Mouse (Mus musculus) heart, adult 18-20 months (tissue): ENCODE data around the gene Hist2h2be. TPM values are rescaled to one million over a fixed set of nuclear protein-coding genes. Genes with fewer than 3 reads are reported as not detected.
"Not testable (repeated sequence)": the region's sequence is repeated elsewhere in the genome, so short reads cannot be mapped to it uniquely, and the experiment has no call there.

ENCODE experiments used
- DNase-seq, 2 experiments: peaks; one replicate each; pipeline ENCODE4 v3.0.0; 2021 to 2022; ENCODE audit warnings: mixed read lengths in 1 of 2
- long read RNA-seq, 2 experiments: library from polyadenylated mRNA; stranded (forward); transcript quantifications; one replicate each; pipeline ENCODE4 v2.0.0; 2021
- total RNA-seq, 2 experiments: library from RNA; stranded (reverse); gene quantifications; 2 replicates each; pipeline ENCODE4 v1.2.3; 2021

Hist2h2be gene
- 1 to 10 TPM; 7.9 to 8.4 TPM for total RNA-seq
- long read RNA-seq, experiment 1, transcript Hist2h2be-201 (1 exons, 2,620 nt): major isoform, 8 of 8 reads
- long read RNA-seq, experiment 1, partial matches to known transcripts: 0 of 8 reads
- long read RNA-seq, experiment 1, other reads (novel, unspliced or antisense): 0 of 8 reads
- long read RNA-seq, experiment 2: 0 reads

DNA sequence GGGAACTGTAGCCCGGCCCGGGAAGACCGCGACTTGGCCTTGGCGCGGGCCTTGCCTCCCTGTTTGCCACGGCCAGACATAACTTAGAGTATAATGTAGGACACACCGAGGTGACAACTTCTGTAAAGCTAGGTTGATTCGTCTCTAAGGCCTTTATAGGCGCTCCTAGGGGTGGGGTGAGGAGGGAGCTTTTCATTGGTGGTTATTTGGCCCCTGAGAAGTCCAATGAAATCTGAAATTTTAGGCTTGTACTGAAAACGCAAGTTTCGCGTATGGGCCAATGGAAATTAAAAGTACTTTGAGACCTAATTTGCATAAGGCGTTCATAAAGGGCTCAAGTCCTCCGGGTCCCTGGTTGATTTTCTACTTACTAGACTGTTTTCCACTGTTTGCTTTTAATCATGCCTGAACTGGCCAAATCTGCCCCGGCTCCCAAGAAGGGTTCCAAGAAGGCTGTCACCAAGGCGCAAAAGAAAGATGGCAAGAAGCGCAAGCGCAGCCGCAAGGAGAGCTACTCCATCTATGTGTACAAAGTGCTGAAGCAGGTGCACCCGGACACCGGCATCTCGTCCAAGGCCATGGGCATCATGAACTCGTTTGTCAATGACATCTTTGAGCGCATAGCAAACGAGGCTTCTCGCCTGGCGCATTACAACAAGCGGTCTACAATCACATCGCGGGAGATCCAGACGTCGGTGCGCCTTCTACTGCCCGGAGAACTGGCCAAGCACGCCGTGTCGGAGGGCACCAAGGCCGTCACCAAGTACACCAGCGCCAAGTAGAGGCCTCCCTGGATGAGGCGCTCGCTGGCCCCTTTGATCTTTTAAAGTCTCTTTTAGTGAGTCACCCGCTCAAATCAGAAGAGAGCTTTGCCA is at the start of gene Hist2h2be, which contains the start of gene Hist2h2ac:
Hist2h2be (plus strand) TSS at position 355 of the 875 bp plus-strand sequence.
Hist2h2ac (minus strand) TSS at position 116 of the 875 bp plus-strand sequence.
- peak; percentile 94 to 96 for DNase-seq

- DNase-seq: no peak
These were observed 49.2 kb upstream of the Hist2h2be start for GRCm38 (mm10) chr3:96171583-96172196.

DNA sequence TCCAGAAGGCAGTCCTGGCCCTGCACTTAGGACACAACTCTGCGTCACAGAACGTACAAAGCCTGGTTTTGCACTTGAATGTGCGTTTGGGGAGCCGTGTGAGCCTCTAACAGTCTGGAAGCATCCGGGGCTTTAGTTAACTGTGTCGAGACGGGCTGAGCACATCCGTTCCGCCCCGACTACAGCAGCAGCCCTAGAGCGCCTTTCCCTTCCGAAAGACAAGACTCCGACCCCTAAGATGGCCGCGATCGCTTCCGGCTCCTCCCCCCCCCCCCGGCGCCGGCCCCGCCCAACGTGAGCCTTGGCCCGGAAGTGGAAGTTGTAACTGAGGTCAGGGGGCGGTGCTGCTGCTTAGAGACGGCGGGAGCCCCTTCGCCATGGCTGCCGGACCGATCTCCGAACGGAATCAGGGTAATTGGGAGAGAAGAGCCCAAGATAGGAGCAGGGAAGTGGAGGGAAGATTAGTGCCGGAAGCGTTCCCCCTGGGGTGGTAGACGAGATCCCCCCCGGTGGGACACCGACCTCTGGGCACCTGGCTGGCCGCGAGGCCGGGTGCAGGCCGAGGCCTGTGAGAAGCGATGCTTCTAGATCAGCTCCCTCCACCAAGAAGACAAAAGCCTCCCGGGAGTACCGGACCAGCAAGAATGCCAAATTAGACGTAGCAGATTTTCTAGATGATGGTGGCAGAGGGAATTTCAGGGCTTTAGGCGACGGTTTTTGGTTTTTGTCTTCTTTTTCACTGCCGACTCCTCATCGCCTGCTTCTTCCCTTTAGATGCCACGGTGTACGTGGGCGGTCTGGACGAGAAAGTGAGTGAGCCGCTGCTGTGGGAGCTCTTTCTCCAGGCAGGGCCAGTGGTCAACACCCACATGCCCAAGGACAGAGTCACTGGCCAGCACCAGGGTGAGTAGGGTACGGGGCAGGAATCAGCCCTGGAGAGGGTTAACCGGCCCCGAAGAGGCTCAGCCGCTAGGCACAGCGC is 48.4 kb upstream of the Hist2h2be start, which contains the start of gene Sf3b4:
Sf3b4 (plus strand) TSS at position 136 of the 982 bp plus-strand sequence.
- DNase-seq: peak; percentile 91 to 92

DNA sequence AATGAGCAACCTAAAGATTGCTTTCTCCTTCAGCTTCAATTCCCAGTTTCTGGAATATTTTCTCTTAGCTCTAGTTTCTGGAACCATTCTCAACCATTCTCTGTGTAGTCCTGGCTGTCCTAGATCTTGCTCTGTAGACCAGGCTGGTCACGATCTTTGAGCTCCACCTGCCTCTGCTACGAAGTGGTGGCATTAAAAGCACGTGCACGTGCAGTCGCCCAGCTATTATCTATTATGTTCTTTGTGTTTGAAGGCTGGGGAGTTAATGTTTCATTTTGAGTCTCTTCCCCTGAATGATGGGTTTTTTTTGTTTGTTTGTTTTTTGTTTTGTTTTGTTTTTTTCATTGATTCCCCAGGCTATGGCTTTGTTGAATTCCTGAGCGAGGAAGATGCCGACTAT is 47.7 kb upstream of the Hist2h2be start:
- no peak for DNase-seq

- not testable (repeated sequence) for DNase-seq
These were observed 46.9 kb upstream of the Hist2h2be start for GRCm38 (mm10) chr3:96174042-96174441.

GRCm38 (mm10) chr3:96175251-96175650 is 45.7 kb upstream of the Hist2h2be start:
- DNase-seq: no peak

GRCm38 (mm10) chr3:96178427-96178826 is 42.5 kb upstream of the Hist2h2be start:
- DNase-seq: no peak

DNA sequence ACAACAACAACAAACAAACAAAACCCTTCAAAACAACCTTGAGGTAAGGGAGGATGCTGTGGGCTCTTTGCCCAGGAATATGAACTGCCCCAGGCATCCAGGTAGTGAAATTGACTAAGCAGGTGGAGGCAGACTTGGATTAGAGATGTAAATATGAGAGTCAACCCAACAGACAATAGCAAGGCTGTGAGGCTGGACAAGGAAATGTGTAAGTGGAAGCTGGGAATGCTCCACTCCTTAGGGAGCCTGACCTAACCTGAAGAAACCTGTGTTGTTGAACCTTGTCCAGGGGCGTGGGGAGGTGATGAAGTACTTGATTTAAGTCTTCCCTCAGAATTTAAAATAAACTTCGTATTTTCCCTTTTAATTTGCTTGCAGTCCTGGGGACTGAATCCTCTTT is 42.0 kb upstream of the Hist2h2be start:
- DNase-seq: no peak

DNA sequence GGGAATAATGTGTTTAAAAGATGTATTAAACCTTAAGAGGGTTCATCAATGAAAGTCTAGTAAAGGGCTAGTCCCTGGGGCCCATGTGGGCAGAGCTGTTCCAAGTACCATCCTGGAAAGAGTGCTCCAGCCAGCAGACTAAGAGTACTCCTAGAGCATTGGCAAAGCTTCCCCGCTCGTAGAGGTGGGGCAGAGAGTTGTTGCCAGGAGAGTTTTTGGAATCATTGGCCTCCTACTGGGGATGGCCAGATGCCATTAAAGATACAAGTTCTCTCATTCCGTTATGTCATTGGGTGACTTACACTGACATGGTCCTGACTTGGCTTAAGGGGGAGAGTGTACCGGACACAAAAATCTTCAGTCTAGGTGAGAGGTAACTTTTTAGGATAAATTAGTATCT is 41.4 kb upstream of the Hist2h2be start:
- DNase-seq: peak; percentile 73 to 82

- DNase-seq: peak in 1 of 2 experiments; percentile 28
These were observed 40.0 kb upstream of the Hist2h2be start, which contains the start of gene Sv2a for GRCm38 (mm10) chr3:96180727-96181477. Gene Sv2a, plus strand, starts transcription at chr3:96181151.

DNA sequence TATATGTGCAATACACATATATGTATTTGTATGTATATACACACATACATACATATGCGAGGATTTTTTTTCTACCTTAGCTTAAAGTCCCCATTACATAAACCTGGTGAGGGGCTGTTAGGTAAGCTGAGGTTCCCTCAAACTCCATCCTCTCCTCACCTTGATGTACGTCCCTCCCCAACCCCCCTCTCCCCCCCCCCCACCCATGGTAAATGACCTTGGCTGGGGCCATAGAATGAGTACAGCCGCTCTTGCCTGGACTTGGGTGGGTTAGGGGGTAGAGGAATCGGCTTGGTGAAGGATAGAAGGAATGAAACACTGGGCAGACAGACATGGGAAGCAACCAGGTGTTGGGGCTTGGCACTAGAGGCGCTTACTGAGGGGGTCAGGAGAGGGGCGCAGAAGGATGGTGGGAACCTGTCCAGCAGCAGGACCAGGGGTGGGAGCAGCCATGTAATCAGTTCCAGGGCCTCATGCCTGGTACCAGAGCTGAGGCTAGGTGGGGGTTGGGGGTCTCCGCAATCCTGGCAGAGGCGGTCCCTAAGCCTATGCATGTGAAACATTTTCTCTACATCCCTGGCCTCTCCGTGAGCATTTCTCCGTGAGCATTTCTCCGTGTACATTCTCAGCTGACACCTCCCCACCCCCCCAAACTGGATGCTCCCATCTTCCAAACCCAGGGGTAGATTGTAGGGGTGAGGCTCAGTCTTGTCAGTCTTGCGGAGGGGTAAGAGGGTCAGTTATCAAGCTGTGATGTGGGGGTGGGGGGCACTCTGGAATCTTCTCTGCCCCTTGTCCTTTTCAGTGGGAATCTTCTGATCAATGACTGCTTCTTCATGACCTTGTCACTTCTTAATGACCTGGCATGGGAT is 39.2 kb upstream of the Hist2h2be start:
- DNase-seq: no peak

GRCm38 (mm10) chr3:96182382-96182776 is 38.5 kb upstream of the Hist2h2be start:
- DNase-seq: peak in 1 of 2 experiments; percentile 20

DNA sequence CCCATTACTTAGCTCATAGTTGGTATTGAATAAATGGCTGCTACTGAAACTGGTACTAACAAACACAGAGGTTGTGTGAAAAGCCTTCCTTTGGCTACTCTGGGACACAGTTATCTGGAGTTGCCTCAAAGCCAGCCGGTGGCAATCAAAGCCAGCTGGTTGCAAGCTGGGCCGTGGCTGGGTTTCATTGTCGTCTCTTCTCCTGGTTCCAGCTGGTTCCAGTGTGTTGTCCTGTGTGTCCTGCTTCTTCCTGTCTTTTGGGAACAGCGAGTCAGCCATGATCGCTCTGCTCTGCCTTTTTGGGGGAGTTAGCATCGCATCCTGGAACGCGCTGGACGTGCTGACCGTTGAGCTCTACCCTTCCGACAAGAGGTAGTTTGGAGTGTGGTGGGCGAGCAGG is 27.9 kb upstream of the Hist2h2be start:
- no peak for DNase-seq

DNA sequence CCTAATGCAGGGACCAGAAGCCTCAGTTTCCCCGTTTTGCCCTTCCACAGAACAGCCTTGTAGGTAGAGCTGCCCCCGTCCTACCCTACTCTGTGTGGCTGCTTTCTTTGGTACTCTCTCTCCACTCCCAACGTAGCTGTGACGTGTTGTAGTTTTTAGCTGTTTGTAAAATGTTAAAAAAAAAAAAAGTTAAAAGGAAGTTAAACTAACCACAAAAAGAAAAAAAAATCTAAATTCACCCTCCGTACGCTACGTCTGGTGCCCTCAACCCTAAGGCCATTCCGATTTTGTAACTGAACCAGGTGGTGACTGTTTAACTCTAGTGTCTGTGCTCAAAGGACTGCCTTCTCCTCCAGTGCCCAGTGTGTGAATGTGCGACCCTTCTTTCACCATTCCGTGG is 26.0 kb upstream of the Hist2h2be start:
- DNase-seq: no peak

GRCm38 (mm10) chr3:96195616-96196313 is 25.2 kb upstream of the Hist2h2be start:
- no peak for DNase-seq

GRCm38 (mm10) chr3:96196437-96197128 is 24.3 kb upstream of the Hist2h2be start:
- DNase-seq: no peak

GRCm38 (mm10) chr3:96197129-96197749 is 23.7 kb upstream of the Hist2h2be start:
- DNase-seq: peak; percentile 91 to 94

DNA sequence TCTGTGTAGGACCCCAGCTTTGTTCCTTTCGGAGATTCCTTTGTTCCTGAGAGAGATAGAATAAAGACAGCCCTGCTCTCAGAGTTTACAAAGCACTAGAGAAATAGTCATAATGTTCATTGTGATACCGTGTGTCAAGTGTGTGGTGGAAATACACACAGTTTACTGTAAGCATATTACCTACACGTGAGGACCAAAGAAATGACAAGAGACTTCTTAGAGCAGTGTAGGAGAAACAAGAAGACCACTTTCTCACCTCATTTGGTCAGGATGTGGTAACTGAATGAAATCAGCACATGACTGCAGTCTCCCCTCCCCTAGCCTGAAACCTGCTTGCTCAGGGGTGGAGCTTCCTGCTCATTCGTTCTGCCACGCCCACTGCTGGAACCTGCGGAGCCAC is 22.7 kb upstream of the Hist2h2be start:
- DNase-seq: no peak
